Mouse (Mus musculus) intestine, embryonic 15.5 days (tissue): ENCODE measurements around the gene Lrch1. TPM values are rescaled to one million over a fixed set of nuclear protein-coding genes. Genes with fewer than 3 reads are reported as not detected.
A peak's percentile ranks its signal among the peaks of the same experiment; 100 is the strongest.

ENCODE experiments used
- ATAC-seq: fragments of 200-750 bp; cut with Nextera tagmentation; 2 replicates; pipeline ENCODE4 v1.8.0; 2017; ENCODE audit warnings: moderate TSS enrichment, moderate library complexity
- H3K27ac ChIP-seq: fragments of 300-500 bp; sonication (generic); 2 replicates; pipeline ENCODE4 v1.5.1; 2015; ENCODE audit warnings: mild to moderate bottlenecking, inconsistent platforms
- H3K27me3 ChIP-seq: fragments of 300-500 bp; sonication (generic); replicated peaks from 2 replicates; pipeline ENCODE4 v1.6.1; 2015; ENCODE audit warnings: inconsistent platforms
- H3K36me3 ChIP-seq: fragments of 300-500 bp; sonication (generic); 2 replicates; pipeline ENCODE4 v1.6.1; 2015; ENCODE audit warnings: inconsistent platforms
- H3K4me1 ChIP-seq: fragments of 300-500 bp; sonication (generic); replicated peaks from 2 replicates; pipeline ENCODE4 v1.6.1; 2015; ENCODE audit warnings: inconsistent platforms
- H3K4me2 ChIP-seq: fragments of 300-500 bp; sonication (generic); replicated peaks from 2 replicates; pipeline ENCODE4 v1.6.1; 2015; ENCODE audit warnings: mild to moderate bottlenecking, inconsistent platforms
- H3K4me3 ChIP-seq: fragments of 300-500 bp; sonication (generic); replicated peaks from 2 replicates; pipeline ENCODE4 v1.5.1; 2015; ENCODE audit warnings: inconsistent platforms
- H3K9ac ChIP-seq: fragments of 300-500 bp; sonication (generic); 2 replicates; pipeline ENCODE4 v1.6.1; 2015; ENCODE audit warnings: inconsistent platforms
- H3K9me3 ChIP-seq: fragments of 300-500 bp; sonication (generic); 2 replicates; pipeline ENCODE4 v1.6.1; 2016; ENCODE audit warnings: inconsistent platforms
- WGBS: fragments of 180-500 bp; shearing (Covaris S2); methylation state at CpG from one replicate; pipeline ENCODE4 v1.1.7; 2015; 5-methylcytosine and 5-hydroxymethylcytosine counted together
- polyA plus RNA-seq: library from polyadenylated mRNA; unstranded; fragments of >200 nt; fragmentation: Nextera tagmentation; extraction: Ambion mirVana; gene quantifications from 2 replicates; pipeline ENCODE4 v1.2.1, GENCODE M21; 2015

Lrch1 gene
- 11.8 and 12.5 TPM in 2 replicates for polyA plus RNA-seq

- Histone ChIP-seq H3K27ac (peak within 1 kb of the TSS; percentile 93), H3K36me3 (no peaks in the 10 kb centered on the region), H3K9me3 (no peaks in the 10 kb centered on the region), H3K4me1 (peaks cover 24% of the 10 kb centered on the region), H3K4me3 (peak within 1 kb of the TSS; percentile 89), H3K4me2 (peak within 1 kb of the TSS; percentile 79), H3K27me3 (no peaks in the 10 kb centered on the region), H3K9ac (peak within 1 kb of the TSS; percentile 92)
- under 1% methylated on average over 65 of the region's 65 CpGs for WGBS
- ATAC-seq, result peak; percentile 77
Observed at GRCm38 (mm10) chr14:74947376-74948013, at the start of gene Lrch1. Lrch1 (minus strand) TSS chr14:74947876.

- Histone ChIP-seq H3K4me3 (no peak overlapping the region), H3K4me2 (no peak overlapping the region), H3K9me3 (no peaks in the 10 kb centered on the region), H3K36me3 (no peaks in the 10 kb centered on the region), H3K9ac (no peak overlapping the region), H3K27ac (no peak overlapping the region), H3K27me3 (no peaks in the 10 kb centered on the region), H3K4me1 (no peaks in the 10 kb centered on the region)
- WGBS, result 90% methylated on average over 2 of the region's 2 CpGs
- no peak for ATAC-seq
Observed at GRCm38 (mm10) chr14:74997041-74997440, 49.4 kb upstream of the Lrch1 start.

GRCm38 (mm10) chr14:74996556-74996955 is 48.9 kb upstream of the Lrch1 start:
- Histone ChIP-seq H3K36me3 (no peaks in the 10 kb centered on the region), H3K27me3 (no peaks in the 10 kb centered on the region), H3K9ac (no peak overlapping the region), H3K4me3 (no peak overlapping the region), H3K27ac (no peak overlapping the region), H3K4me1 (no peaks in the 10 kb centered on the region), H3K9me3 (no peaks in the 10 kb centered on the region), H3K4me2 (no peak overlapping the region)
- ATAC-seq, result no peak
- WGBS, result 42% methylated on average over 3 of the region's 3 CpGs

DNA sequence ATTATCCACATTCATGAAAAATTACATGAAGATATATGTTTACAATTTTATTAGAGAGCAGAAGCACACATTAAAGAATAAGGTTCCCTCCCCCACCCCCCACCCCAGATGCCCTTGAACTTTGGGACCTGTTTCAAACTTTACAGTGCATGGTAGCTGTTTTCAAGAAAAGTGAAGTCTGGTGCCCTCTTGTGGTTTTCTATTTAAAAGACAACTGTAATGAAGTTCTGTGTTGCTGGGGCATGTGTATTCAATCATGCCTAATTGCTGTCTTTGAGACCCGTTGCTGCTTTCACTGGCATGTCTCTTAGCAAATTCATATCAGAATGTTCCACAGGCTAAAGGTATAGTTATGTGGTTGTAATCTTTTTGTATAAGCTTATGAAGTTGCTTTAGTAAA is 42.8 kb upstream of the Lrch1 start:
- Histone ChIP-seq H3K4me2 (no peak overlapping the region), H3K36me3 (no peaks in the 10 kb centered on the region), H3K9me3 (no peaks in the 10 kb centered on the region), H3K9ac (no peak overlapping the region), H3K4me1 (no peaks in the 10 kb centered on the region), H3K27ac (no peak overlapping the region), H3K4me3 (no peak overlapping the region), H3K27me3 (no peaks in the 10 kb centered on the region)
- ATAC-seq, result peak; percentile 55; the same call in 1 of the 2 replicates
- 2% methylated on average over 1 of the region's 1 CpGs for WGBS

DNA sequence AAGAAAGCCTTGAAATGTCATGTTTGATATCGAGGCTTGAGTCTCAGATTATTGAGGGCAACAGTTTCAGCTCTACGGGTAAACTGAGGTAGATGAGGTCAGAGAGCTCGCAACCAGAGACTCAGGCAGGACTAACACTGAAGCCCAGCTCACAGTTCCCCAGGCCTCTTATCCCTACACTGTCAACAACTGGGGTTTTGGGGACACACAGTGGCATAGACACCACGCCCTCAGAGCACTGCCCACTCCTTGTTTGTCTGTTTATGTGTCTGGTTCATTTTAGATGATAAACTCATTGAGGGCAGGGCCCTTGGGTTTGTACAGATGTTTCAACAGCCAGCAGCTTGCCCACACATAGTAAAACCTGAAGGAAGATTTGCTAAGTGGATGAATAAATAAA is 42.2 kb upstream of the Lrch1 start:
- no peak overlapping the region for H3K27ac ChIP-seq
- WGBS, result 89% methylated on average over 4 of the region's 4 CpGs
- H3K4me2 ChIP-seq, result no peak overlapping the region
- no peaks in the 10 kb centered on the region for H3K4me1 ChIP-seq
- no peaks in the 10 kb centered on the region for H3K27me3 ChIP-seq
- ATAC-seq, result no peak
- no peaks in the 10 kb centered on the region for H3K9me3 ChIP-seq
- H3K9ac ChIP-seq, result no peak overlapping the region
- H3K4me3 ChIP-seq, result no peak overlapping the region
- no peaks in the 10 kb centered on the region for H3K36me3 ChIP-seq

- Histone ChIP-seq H3K4me2 (no peak overlapping the region), H3K36me3 (no peaks in the 10 kb centered on the region), H3K4me3 (no peak overlapping the region), H3K9me3 (no peaks in the 10 kb centered on the region), H3K27ac (no peak overlapping the region), H3K27me3 (no peaks in the 10 kb centered on the region), H3K9ac (no peak overlapping the region), H3K4me1 (no peaks in the 10 kb centered on the region)
- whole genome bisulfite sequencing, result 59% methylated on average over 4 of the region's 4 CpGs
- no peak for ATAC-seq
Observed at GRCm38 (mm10) chr14:74989322-74989721, 41.6 kb upstream of the Lrch1 start.

DNA sequence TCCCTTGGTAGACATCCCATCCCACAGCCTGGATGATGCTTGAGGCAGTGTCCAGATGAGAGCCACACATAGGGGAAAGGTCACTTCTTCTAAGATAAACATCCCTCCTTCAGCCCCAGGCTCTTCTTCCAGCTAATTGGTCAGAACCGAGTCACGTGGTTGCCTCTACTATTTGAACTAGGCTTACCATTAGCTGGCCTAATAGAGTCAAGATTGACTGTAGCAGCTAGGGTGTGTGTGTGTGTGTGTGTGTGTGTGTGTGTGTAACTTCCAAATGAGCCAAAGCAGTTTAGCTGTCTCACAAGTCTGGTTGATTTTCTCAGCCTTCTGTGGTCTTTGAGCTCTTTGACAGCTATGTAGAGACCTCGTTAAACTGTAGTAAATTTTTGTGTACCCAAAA is 38.9 kb upstream of the Lrch1 start:
- Histone ChIP-seq H3K9me3 (no peaks in the 10 kb centered on the region), H3K36me3 (no peaks in the 10 kb centered on the region), H3K27me3 (no peaks in the 10 kb centered on the region), H3K27ac (no peak overlapping the region), H3K4me3 (no peak overlapping the region), H3K4me1 (no peaks in the 10 kb centered on the region), H3K4me2 (no peak overlapping the region), H3K9ac (no peak overlapping the region)
- 55% methylated on average over 3 of the region's 3 CpGs for WGBS
- no peak for ATAC-seq

DNA sequence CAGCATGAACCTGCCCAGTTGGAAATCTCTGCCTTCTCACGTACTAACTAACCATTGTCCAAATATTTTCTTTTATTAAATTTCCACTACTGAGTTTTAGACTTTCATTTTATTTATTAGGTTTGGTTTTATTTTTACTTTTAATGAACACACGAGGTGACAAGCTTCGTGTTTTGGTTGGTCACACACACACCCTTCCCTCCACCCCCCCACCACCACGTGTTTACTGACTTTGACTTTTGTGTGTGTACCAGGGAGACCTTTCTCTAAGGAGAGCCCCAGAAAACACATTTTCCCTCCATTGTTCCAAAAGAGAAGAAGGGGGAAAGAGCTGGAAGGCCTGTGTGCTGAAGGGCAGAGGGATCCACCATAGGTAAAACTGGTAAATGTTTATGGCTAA is 38.0 kb upstream of the Lrch1 start:
- WGBS, result 60% methylated on average over 4 of the region's 4 CpGs

GRCm38 (mm10) chr14:74984817-74985391 is 37.2 kb upstream of the Lrch1 start:
- no peaks in the 10 kb centered on the region for H3K9me3 ChIP-seq
- H3K4me2 ChIP-seq, result no peak overlapping the region
- peak; percentile 51; the same call in 1 of the 2 replicates for ATAC-seq
- no peaks in the 10 kb centered on the region for H3K4me1 ChIP-seq
- H3K27ac ChIP-seq, result no peak overlapping the region
- H3K36me3 ChIP-seq, result no peaks in the 10 kb centered on the region
- WGBS, result 79% methylated on average over 7 of the region's 7 CpGs
- H3K9ac ChIP-seq, result no peak overlapping the region
- no peak overlapping the region for H3K4me3 ChIP-seq
- H3K27me3 ChIP-seq, result no peaks in the 10 kb centered on the region

More for the DNA sequence above, 38.0 kb upstream of the Lrch1 start:
- Histone ChIP-seq H3K27me3 (no peaks in the 10 kb centered on the region), H3K36me3 (no peaks in the 10 kb centered on the region), H3K4me2 (no peak overlapping the region), H3K4me3 (no peak overlapping the region), H3K27ac (no peak overlapping the region), H3K9ac (no peak overlapping the region), H3K4me1 (no peaks in the 10 kb centered on the region), H3K9me3 (no peaks in the 10 kb centered on the region)
- no peak for ATAC-seq

DNA sequence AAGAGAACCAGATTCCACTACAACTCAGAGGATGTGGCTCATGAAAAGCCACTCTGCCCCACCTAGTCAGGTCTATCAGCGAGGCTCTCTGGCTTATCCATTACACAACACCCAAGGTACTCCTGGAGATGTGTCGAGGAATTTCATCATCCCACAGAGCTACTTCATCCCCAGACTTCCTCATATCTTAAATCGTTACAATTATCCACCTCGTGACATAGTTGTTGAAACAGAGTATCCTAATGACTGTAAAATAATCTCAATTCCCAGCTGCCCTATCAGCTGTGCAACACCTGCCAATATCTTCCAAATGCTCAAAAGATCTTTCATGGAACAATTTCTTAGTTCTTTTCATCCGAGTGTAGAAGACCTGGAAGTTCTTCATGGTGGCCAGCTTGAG is 35.4 kb upstream of the Lrch1 start:
- ATAC-seq, result no peak
- H3K4me3 ChIP-seq, result no peak overlapping the region
- H3K36me3 ChIP-seq, result no peaks in the 10 kb centered on the region
- H3K27ac ChIP-seq, result no peak overlapping the region
- no peaks in the 10 kb centered on the region for H3K4me1 ChIP-seq
- no peaks in the 10 kb centered on the region for H3K27me3 ChIP-seq
- H3K4me2 ChIP-seq, result no peak overlapping the region
- no peaks in the 10 kb centered on the region for H3K9me3 ChIP-seq
- H3K9ac ChIP-seq, result no peak overlapping the region
- 77% methylated on average over 5 of the region's 5 CpGs for WGBS

DNA sequence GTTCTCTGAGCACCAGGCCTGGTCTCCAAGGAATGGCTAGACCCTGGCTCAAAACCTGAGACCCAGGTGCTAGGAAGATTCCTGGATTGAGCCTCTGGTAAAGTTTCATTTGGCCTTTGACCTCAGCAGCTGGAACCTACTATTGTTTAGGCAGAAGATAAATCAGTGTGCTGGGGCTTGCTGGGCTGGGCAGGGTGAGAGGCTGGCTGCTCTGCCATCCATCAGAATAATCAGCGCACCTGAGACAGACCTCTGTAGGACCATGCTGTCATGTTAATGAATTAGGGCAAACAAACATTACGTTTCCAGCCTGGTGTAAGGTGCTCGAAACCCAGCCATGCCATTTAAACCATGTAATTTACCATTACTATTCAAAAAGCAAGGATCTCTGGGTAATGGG is 33.3 kb upstream of the Lrch1 start:
- no peak overlapping the region for H3K4me3 ChIP-seq
- no peak for ATAC-seq
- no peak overlapping the region for H3K27ac ChIP-seq
- no peak overlapping the region for H3K9ac ChIP-seq
- no peaks in the 10 kb centered on the region for H3K9me3 ChIP-seq
- no peaks in the 10 kb centered on the region for H3K4me1 ChIP-seq
- no peaks in the 10 kb centered on the region for H3K36me3 ChIP-seq
- H3K27me3 ChIP-seq, result no peaks in the 10 kb centered on the region
- WGBS, result 48% methylated on average over 3 of the region's 3 CpGs
- no peak overlapping the region for H3K4me2 ChIP-seq

GRCm38 (mm10) chr14:74976972-74977371 is 29.3 kb upstream of the Lrch1 start:
- Histone ChIP-seq H3K9me3 (no peaks in the 10 kb centered on the region), H3K4me2 (no peak overlapping the region), H3K4me3 (no peak overlapping the region), H3K27ac (no peak overlapping the region), H3K36me3 (no peaks in the 10 kb centered on the region), H3K27me3 (no peaks in the 10 kb centered on the region), H3K4me1 (no peaks in the 10 kb centered on the region; the same call in 1 of the 2 replicates), H3K9ac (no peak overlapping the region)
- 81% methylated on average over 6 of the region's 6 CpGs for WGBS
- no peak for ATAC-seq

DNA sequence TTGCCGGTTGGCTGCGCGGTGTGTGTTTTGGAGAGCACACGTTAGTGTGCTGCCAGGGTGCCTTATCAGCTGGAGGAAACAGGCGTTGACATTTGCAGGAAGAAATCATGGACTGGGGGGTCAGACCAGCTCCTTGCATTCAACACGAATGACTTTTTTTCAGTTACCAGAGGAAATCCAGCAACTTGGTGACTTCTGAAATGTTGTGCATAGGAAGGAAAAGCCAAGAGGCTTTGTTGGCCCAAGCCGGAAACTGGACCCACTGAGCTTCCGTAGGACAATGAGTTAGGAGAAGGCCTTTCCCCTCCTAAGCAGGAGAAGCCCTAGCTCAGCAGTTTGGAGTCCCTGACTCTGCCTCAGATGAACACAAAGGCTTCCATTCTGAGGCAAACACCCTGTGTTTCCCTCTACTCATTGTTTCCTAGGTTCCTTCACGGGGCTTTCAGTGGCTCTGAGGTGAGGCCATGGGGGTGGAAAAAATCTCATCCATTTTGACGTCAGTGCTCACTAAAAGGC is 26.5 kb upstream of the Lrch1 start:
- Histone ChIP-seq H3K4me2 (no peak overlapping the region), H3K4me1 (no peaks in the 10 kb centered on the region; the same call in 1 of the 2 replicates), H3K9me3 (no peaks in the 10 kb centered on the region), H3K36me3 (no peaks in the 10 kb centered on the region), H3K9ac (no peak overlapping the region), H3K27ac (no peak overlapping the region), H3K27me3 (no peaks in the 10 kb centered on the region), H3K4me3 (no peak overlapping the region)
- no peak for ATAC-seq
- WGBS, result 72% methylated on average over 10 of the region's 10 CpGs
